Mouse (Mus musculus) hindbrain, embryonic 15.5 days (tissue): ENCODE results near the gene Pip5k1a. TPM values are rescaled to one million over a fixed set of nuclear protein-coding genes. Genes with fewer than 3 reads are reported as not detected.

ENCODE experiments used
- ATAC-seq: fragments of 200-750 bp; cut with Nextera tagmentation; 2 replicates; pipeline ENCODE4 v1.8.0; 2017; ENCODE audit warnings: low read depth, moderate number of reproducible peaks, moderate TSS enrichment; ENCODE audit not compliant: low FRiP score
- H3K27ac ChIP-seq: fragments of 300-500 bp; sonication (generic); replicated peaks from 2 replicates; pipeline ENCODE4 v1.5.1; 2015; ENCODE audit warnings: mild to moderate bottlenecking, inconsistent platforms
- H3K27me3 ChIP-seq: fragments of 300-500 bp; sonication (generic); 2 replicates; pipeline ENCODE4 v1.6.1; 2015; ENCODE audit warnings: control low read depth, inconsistent platforms
- H3K36me3 ChIP-seq: fragments of 300-500 bp; sonication (generic); 2 replicates; pipeline ENCODE4 v1.6.1; 2015; ENCODE audit warnings: control low read depth, inconsistent platforms
- H3K4me1 ChIP-seq: fragments of 300-500 bp; sonication (generic); replicated peaks from 2 replicates; pipeline ENCODE4 v1.6.1; 2015; ENCODE audit warnings: control low read depth, inconsistent platforms
- H3K4me2 ChIP-seq: fragments of 300-500 bp; sonication (generic); 2 replicates; pipeline ENCODE4 v1.6.1; 2015; ENCODE audit warnings: moderate library complexity, mild to moderate bottlenecking, inconsistent platforms
- H3K4me3 ChIP-seq: fragments of 300-500 bp; sonication (generic); 2 replicates; pipeline ENCODE4 v1.5.1; 2015; ENCODE audit warnings: mild to moderate bottlenecking, inconsistent platforms
- H3K9ac ChIP-seq: fragments of 300-500 bp; sonication (generic); 2 replicates; pipeline ENCODE4 v1.6.1; 2015; ENCODE audit warnings: inconsistent platforms
- H3K9me3 ChIP-seq: fragments of 300-500 bp; sonication (generic); 2 replicates; pipeline ENCODE4 v1.6.1; 2016; ENCODE audit warnings: control low read depth, inconsistent platforms
- WGBS: fragments of 180-500 bp; shearing (Covaris S2); methylation state at CpG from one replicate; pipeline ENCODE4 v1.1.7; 2015; 5-methylcytosine and 5-hydroxymethylcytosine counted together
- microRNA-seq: library from miRNA; unstranded; fragments of <30 nt; microRNA quantifications from one replicate; pipeline ENCODE4, GENCODE M21; 2016
- polyA plus RNA-seq: library from polyadenylated mRNA; unstranded; fragments of >200 nt; fragmentation: Nextera tagmentation; extraction: Ambion mirVana; gene quantifications from 2 replicates; pipeline ENCODE4 v1.2.1, GENCODE M21; 2015

Pip5k1a gene
- polyA plus RNA-seq, 1 experiment from 2014 or later, result 15.2 TPM

- Histone ChIP-seq H3K4me3 (peak overlapping the region; percentile 90), H3K9ac (peak overlapping the region; percentile 65), H3K27ac (peak overlapping the region; percentile 95), H3K9me3 (no peaks in the 10 kb centered on the region), H3K36me3 (peaks cover 25% of the 10 kb centered on the region), H3K4me1 (peaks cover 24% of the 10 kb centered on the region), H3K27me3 (no peaks in the 10 kb centered on the region), H3K4me2 (peak overlapping the region; percentile 88)
- under 1% methylated on average over 44 of the region's 44 CpGs for WGBS
- peak; percentile 6; the same call in 1 of the 2 replicates for ATAC-seq
These were observed 92.1 kb downstream of the Pip5k1a start for GRCm38 (mm10) chr3:95014428-95015151.

- peak overlapping the region; percentile 95 for H3K27ac ChIP-seq
- no peaks in the 10 kb centered on the region for H3K27me3 ChIP-seq
- peak overlapping the region; percentile 88 for H3K4me2 ChIP-seq
- H3K9me3 ChIP-seq, result no peaks in the 10 kb centered on the region
- peak overlapping the region; percentile 90 for H3K4me3 ChIP-seq
- WGBS, result 12% methylated on average over 13 of the region's 13 CpGs
- H3K9ac ChIP-seq, result peak overlapping the region; percentile 65
- H3K36me3 ChIP-seq, result peaks cover 32% of the 10 kb centered on the region
- H3K4me1 ChIP-seq, result peaks cover 24% of the 10 kb centered on the region
- ATAC-seq, result no peak
These were observed 92.9 kb downstream of the Pip5k1a start for GRCm38 (mm10) chr3:95013699-95014427.

DNA sequence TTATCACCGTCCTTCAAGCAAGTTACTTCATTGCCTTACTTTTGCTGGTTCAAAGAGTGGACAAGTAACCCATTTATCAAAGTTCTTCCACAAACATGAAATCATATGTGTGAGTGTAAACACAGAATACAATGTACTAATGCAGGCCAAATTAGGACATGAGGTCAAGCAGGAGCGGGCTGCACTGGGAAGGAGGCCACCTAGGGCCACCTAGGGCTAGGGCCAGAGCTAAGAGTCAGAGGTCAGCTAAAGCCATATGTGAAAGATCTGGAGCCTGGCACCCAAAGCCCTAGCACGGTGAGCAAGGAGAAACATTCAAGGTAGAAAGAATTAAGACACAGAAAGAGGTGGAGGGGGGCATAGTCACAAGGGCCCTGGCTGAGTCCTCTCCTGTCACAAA is 93.7 kb downstream of the Pip5k1a start:
- no peak overlapping the region for H3K4me3 ChIP-seq
- 89% methylated on average over 3 of the region's 3 CpGs for WGBS
- no peaks in the 10 kb centered on the region for H3K27me3 ChIP-seq
- H3K9me3 ChIP-seq, result no peaks in the 10 kb centered on the region
- ATAC-seq, result no peak
- no peak overlapping the region for H3K9ac ChIP-seq
- peak overlapping the region; percentile 88; the same call in 1 of the 2 replicates for H3K4me2 ChIP-seq
- H3K4me1 ChIP-seq, result peaks cover 24% of the 10 kb centered on the region
- H3K27ac ChIP-seq, result no peak overlapping the region
- peaks cover 41% of the 10 kb centered on the region for H3K36me3 ChIP-seq

DNA sequence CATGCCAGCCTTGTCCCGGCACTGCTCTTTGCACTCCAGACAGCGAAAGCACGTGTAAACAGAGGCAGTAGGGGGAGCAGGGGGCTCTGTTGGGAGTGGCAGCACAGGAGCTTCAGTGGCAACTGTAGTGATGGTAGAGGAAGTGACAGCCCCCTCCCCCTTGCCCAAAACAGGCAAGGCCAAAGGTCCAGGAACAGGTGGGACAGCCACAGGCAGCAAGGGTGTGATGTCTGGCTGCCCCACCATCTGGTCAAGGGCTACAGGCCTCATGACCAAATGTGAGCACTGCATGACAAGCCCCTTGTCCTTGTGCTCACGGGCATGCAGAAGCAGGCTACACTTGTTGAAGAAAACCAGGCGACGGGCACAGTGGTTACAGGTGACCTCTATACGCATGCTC is 96.3 kb downstream of the Pip5k1a start:
- Histone ChIP-seq H3K27me3 (no peaks in the 10 kb centered on the region), H3K4me3 (no peak overlapping the region), H3K4me1 (peaks cover 17% of the 10 kb centered on the region), H3K9me3 (no peaks in the 10 kb centered on the region), H3K27ac (no peak overlapping the region), H3K4me2 (no peak overlapping the region), H3K36me3 (peaks cover 61% of the 10 kb centered on the region), H3K9ac (no peak overlapping the region)
- 87% methylated on average over 7 of the region's 7 CpGs for WGBS
- no peak for ATAC-seq

Small RNA genes within 50 kb of the gene (microRNA-seq; reads per million reads assigned to microRNA genes)
- not detected for gene Mir8099-1

Other genes starting within 250 kb of the Pip5k1a start
- gene Psmb4, start 220.0 kb downstream of the Pip5k1a start, polyA plus RNA-seq, result 352 and 354 TPM in 2 replicates
- gene Selenbp1, start 173.9 kb downstream of the Pip5k1a start, polyA plus RNA-seq, result 15.5 and 16.4 TPM in 2 replicates
- gene Rfx5, start 152.9 kb downstream of the Pip5k1a start, polyA plus RNA-seq, result 6.9 and 7.1 TPM in 2 replicates
- 21.8 and 27.3 TPM in 2 replicates for gene Pi4kb, start 132.2 kb downstream of the Pip5k1a start, polyA plus RNA-seq
- 18.9 and 21.2 TPM in 2 replicates for gene Zfp687, start 91.5 kb downstream of the Pip5k1a start, polyA plus RNA-seq
- 260 and 276 TPM in 2 replicates for gene Psmd4, start 64.3 kb downstream of the Pip5k1a start, polyA plus RNA-seq
- 167 and 176 TPM in 2 replicates for gene Vps72, start 4.1 kb upstream of the Pip5k1a start, polyA plus RNA-seq
- gene Tmod4, start 17.5 kb upstream of the Pip5k1a start, polyA plus RNA-seq, result 1.7 and 1.8 TPM in 2 replicates
- gene Scnm1, start 27.1 kb upstream of the Pip5k1a start, polyA plus RNA-seq, result 84.0 and 88.6 TPM in 2 replicates
- 42.7 and 45.0 TPM in 2 replicates for gene Lysmd1, start 27.2 kb upstream of the Pip5k1a start, polyA plus RNA-seq
- 3.9 and 4.2 TPM in 2 replicates for gene Tnfaip8l2, start 35.4 kb upstream of the Pip5k1a start, polyA plus RNA-seq
- 33.0 and 34.7 TPM in 2 replicates for gene Sema6c, start 53.5 kb upstream of the Pip5k1a start, polyA plus RNA-seq
- gene Gabpb2, start 111.0 kb upstream of the Pip5k1a start, polyA plus RNA-seq, result 3.4 and 3.6 TPM in 2 replicates
- 57.1 and 59.3 TPM in 2 replicates for gene Cdc42se1, start 121.8 kb upstream of the Pip5k1a start, polyA plus RNA-seq
- gene Mllt11, start 125.2 kb upstream of the Pip5k1a start, polyA plus RNA-seq, result 323 and 341 TPM in 2 replicates
- 0.13 and 0.19 TPM in 2 replicates for gene Gm128, start 134.7 kb upstream of the Pip5k1a start, polyA plus RNA-seq
- gene Bnipl, start 144.3 kb upstream of the Pip5k1a start, polyA plus RNA-seq, result 0.29 TPM in 1 of 2 replicates, not detected in the other
- gene Mindy1, start 174.4 kb upstream of the Pip5k1a start, polyA plus RNA-seq, result 34.5 and 36.6 TPM in 2 replicates
- gene Prune1, start 175.1 kb upstream of the Pip5k1a start, polyA plus RNA-seq, result 66.5 and 69.9 TPM in 2 replicates
- 0.47 and 0.72 TPM in 2 replicates for gene Anxa9, start 200.2 kb upstream of the Pip5k1a start, polyA plus RNA-seq
- 92.7 and 101 TPM in 2 replicates for gene Cers2, start 207.9 kb upstream of the Pip5k1a start, polyA plus RNA-seq